In genomic region chr10:62450280-62450640, GRCm38 (mm10) we compare ENCODE assay signal across 8 mouse cellular contexts. TPM values are rescaled to one million over a fixed set of nuclear protein-coding genes. Genes with fewer than 3 reads are reported as not detected.
A peak's percentile ranks its signal among the peaks of the same experiment; 100 is the strongest.
DNase-seq lines count a peak whose midpoint lies in the region; ATAC-seq and TF ChIP-seq lines count a peak whose summit lies in the region.

No protein-coding gene starts in this region.

- no peak for TF ChIP-seq CTCF in gastrocnemius, adult 2 months (IDR thresholded peaks at IDR 0.05)
- TF ChIP-seq CTCF in stomach, postnatal 0 days (IDR thresholded peaks at IDR 0.05; ENCODE audit: low read depth): no peak

- intact Hi-C loops in gastrocnemius, adult 2 months (cut with DNase I): no loop called here

- H3K4me2 ChIP-seq in liver, embryonic 11.5 days: peak overlapping the region; percentile 78
- H3K4me2 ChIP-seq in stomach, postnatal 0 days (replicated peaks; ENCODE audit: low read depth): peak overlapping the region; percentile 72

- peak; percentile 43 for ATAC-seq in liver, embryonic 11.5 days (replicated peaks; ENCODE audit: low FRiP score)
- ATAC-seq in stomach, postnatal 0 days (ENCODE audit: low FRiP score, low TSS enrichment): no peak; the same call in 1 of the 2 replicates

- H3K9me3 ChIP-seq in liver, embryonic 11.5 days (ENCODE audit: control insufficient read depth, low read length): no peaks in the 10 kb centered on the region
- H3K9me3 ChIP-seq in stomach, postnatal 0 days (ENCODE audit: control insufficient read depth, low read length): no peaks in the 10 kb centered on the region

- H3K27me3 ChIP-seq in liver, embryonic 11.5 days (replicated peaks; ENCODE audit: control insufficient read depth, insufficient read depth, low read length): no peaks in the 10 kb centered on the region
- H3K27me3 ChIP-seq in stomach, postnatal 0 days (ENCODE audit: control insufficient read depth, insufficient read depth, low read length): no peaks in the 10 kb centered on the region

- H3K9ac ChIP-seq in liver, embryonic 11.5 days (ENCODE audit: low read depth, low read length): peak overlapping the region; percentile 98
- peak overlapping the region; percentile 97 for H3K9ac ChIP-seq in stomach, postnatal 0 days (ENCODE audit: low read length)

- peak overlapping the region; percentile 96 for H3K27ac ChIP-seq in gastrocnemius, adult 2 months
- peak overlapping the region; percentile 82 for H3K27ac ChIP-seq in liver, embryonic 11.5 days (ENCODE audit: low read depth, low read length)
- peak overlapping the region; percentile 89 for H3K27ac ChIP-seq in stomach, postnatal 0 days (replicated peaks)

- peaks cover 14% of the 10 kb centered on the region for H3K36me3 ChIP-seq in liver, embryonic 11.5 days (ENCODE audit: control insufficient read depth, insufficient read depth, low read length)
- H3K36me3 ChIP-seq in stomach, postnatal 0 days (ENCODE audit: control insufficient read depth, insufficient read depth, low read length): peaks cover 5% of the 10 kb centered on the region

- H3K4me3 ChIP-seq in gastrocnemius, adult 2 months: peak overlapping the region; percentile 90
- peak overlapping the region; percentile 99 for H3K4me3 ChIP-seq in liver, embryonic 11.5 days (ENCODE audit: low read depth, low read length)
- H3K4me3 ChIP-seq in stomach, postnatal 0 days (ENCODE audit: low read depth, low read length): peak overlapping the region; percentile 98

- H3K4me1 ChIP-seq in liver, embryonic 11.5 days (replicated peaks; ENCODE audit: control insufficient read depth, insufficient read depth, low read length): peaks cover 10% of the 10 kb centered on the region; the same call in 1 of the 2 replicates
- no peaks in the 10 kb centered on the region for H3K4me1 ChIP-seq in stomach, postnatal 0 days (replicated peaks; ENCODE audit: control insufficient read depth, insufficient read depth)

- peak; percentile 30 for DNase-seq in gastrocnemius, adult 2 months
- no peak for DNase-seq in gastrocnemius, postnatal 4 days (ENCODE audit: low spot score in 2 of 2)
- DNase-seq in thymus, postnatal 14 days: peak; percentile 19
- no peak for DNase-seq in thymus, postnatal 25 days
- no peak for DNase-seq in liver, embryonic 11.5 days (ENCODE audit: low spot score)
- no peak for DNase-seq in stomach, postnatal 0 days (ENCODE audit: low spot score)
- no peak for DNase-seq in frontal cortex, postnatal 25 days (ENCODE audit: low spot score in 2 of 2)
- no peak for DNase-seq in lung, adult 18-20 months

- 34% methylated on average over 18 of the region's 18 CpGs for WGBS in liver, embryonic 11.5 days
- 36% methylated on average over 18 of the region's 18 CpGs for WGBS in stomach, postnatal 0 days

- no peak for TF ChIP-seq EP300 in stomach, postnatal 0 days (optimal IDR thresholded peaks at IDR 0.05)

RNA-seq across cellular contexts. Expression of gene Supv3l1, which starts 0.7 kb away (rescaled TPM):
- 10 to 100 TPM; 14.5 to 21.4 TPM for total RNA-seq in gastrocnemius, adult 2 months (2021)
- 10 to 100 TPM; 22.2 to 25.2 TPM for total RNA-seq in gastrocnemius, postnatal 4 days (2021)
- polyA plus RNA-seq in liver, embryonic 11.5 days (2014; fragmentation: Nextera tagmentation; extraction: Ambion mirVana): 40.4 and 41.5 TPM in 2 replicates
- 12.6 and 13.9 TPM in 2 replicates for polyA plus RNA-seq in stomach, postnatal 0 days (2015; fragmentation: Nextera tagmentation; extraction: Ambion mirVana)

RNA-seq across cellular contexts. Expression of gene 4930507D05Rik, which starts 1.0 kb away (rescaled TPM):
- under 1 TPM; 0.11 to 0.13 TPM for total RNA-seq in gastrocnemius, adult 2 months (2021)
- under 1 TPM; 0.29 to 0.39 TPM for total RNA-seq in gastrocnemius, postnatal 4 days (2021)
- polyA plus RNA-seq in liver, embryonic 11.5 days (2014; fragmentation: Nextera tagmentation; extraction: Ambion mirVana): 0.27 and 0.63 TPM in 2 replicates
- 0.21 and 0.23 TPM in 2 replicates for polyA plus RNA-seq in stomach, postnatal 0 days (2015; fragmentation: Nextera tagmentation; extraction: Ambion mirVana)

RNA-seq across cellular contexts. Expression of gene Hkdc1, which starts 28.0 kb away (rescaled TPM):
- not detected for total RNA-seq in gastrocnemius, adult 2 months (2021)
- under 1 TPM; 0.62 to 0.71 TPM for total RNA-seq in gastrocnemius, postnatal 4 days (2021)
- 6.6 and 8.5 TPM in 2 replicates for polyA plus RNA-seq in liver, embryonic 11.5 days (2014; fragmentation: Nextera tagmentation; extraction: Ambion mirVana)
- polyA plus RNA-seq in stomach, postnatal 0 days (2015; fragmentation: Nextera tagmentation; extraction: Ambion mirVana): 5.5 and 5.6 TPM in 2 replicates

RNA-seq across cellular contexts. Expression of gene Vps26a, which starts 36.3 kb away (rescaled TPM):
- total RNA-seq in gastrocnemius, adult 2 months (2021): 10 to 100 TPM; 30.1 to 30.4 TPM
- 10 to 100 TPM; 30.4 to 32.8 TPM for total RNA-seq in gastrocnemius, postnatal 4 days (2021)
- polyA plus RNA-seq in liver, embryonic 11.5 days (2014; fragmentation: Nextera tagmentation; extraction: Ambion mirVana): 77.4 and 87.8 TPM in 2 replicates
- 59.6 and 60.4 TPM in 2 replicates for polyA plus RNA-seq in stomach, postnatal 0 days (2015; fragmentation: Nextera tagmentation; extraction: Ambion mirVana)

Comparison
In these comparisons a context has a peak if more than half of its experiments do, and no peak if none do; other contexts are left out.
1. DNase-seq: peak in gastrocnemius, adult 2 months (single experiment) and thymus, postnatal 14 days (single experiment); none in gastrocnemius, postnatal 4 days (0 of 2), thymus, postnatal 25 days (single experiment), liver, embryonic 11.5 days (single experiment), stomach, postnatal 0 days (single experiment), frontal cortex, postnatal 25 days (0 of 2) and lung, adult 18-20 months (0 of 2).
2. Peak in every context shown above with its lines, with median percentiles within 50 percentile points of each other: H3K27ac ChIP-seq and H3K4me3 ChIP-seq.